Mouse (Mus musculus): ENCODE measurements at regions not wholly inside any gene's neighbourhood (a gene's known extent, or its start where the extent isn't known, plus 50 kb on each side); places are given as distances from the start of the nearest gene placed in this dataset.

- DNase-seq (ENCODE audit: low spot score in 2 of 2), result no peak
These were observed 332.3 kb downstream of the Mat2b start for GRCm38 (mm10) chr11:40362530-40363185.

Measured in layer of hippocampus, adult 8-10 months (tissue).